Mouse (Mus musculus): Measurements from ENCODE around the gene Angptl1. TPM values are rescaled to one million over a fixed set of nuclear protein-coding genes. Genes with fewer than 3 reads are reported as not detected.

The Angptl1 gene
- polyA plus RNA-seq, 1 experiment from 2014 or later: 3.8 TPM

DNA sequence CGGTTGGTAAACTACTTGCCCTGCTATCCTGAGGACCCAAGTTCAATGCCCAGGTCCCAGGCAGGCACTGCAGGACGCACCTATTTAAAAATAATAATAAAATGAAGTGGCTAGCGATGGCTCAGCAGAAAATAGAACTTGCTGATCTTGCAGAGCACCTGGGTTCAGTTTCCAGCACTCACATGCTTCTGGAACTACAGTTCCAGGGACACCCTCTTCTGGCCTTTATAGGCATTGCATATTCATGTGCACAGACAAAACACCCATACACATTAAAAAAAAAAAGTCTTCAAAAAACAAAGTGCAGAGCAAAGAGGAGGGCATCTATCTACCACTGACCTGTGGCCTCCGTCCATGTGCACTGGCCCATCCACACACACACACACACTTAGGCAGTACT lies 53.2 kb downstream of the Angptl1 start:
- Histone ChIP-seq H3K27ac (ENCODE audit: low read length) (no peak overlapping the region), H3K4me2 (ENCODE audit: low read depth, low read length) (no peak overlapping the region), H3K9ac (ENCODE audit: low read length) (no peak overlapping the region), H3K9me3 (replicated peaks; ENCODE audit: control insufficient read depth, low read length) (no peaks in the 10 kb centered on the region), H3K4me3 (ENCODE audit: low read length) (no peak overlapping the region), H3K27me3 (ENCODE audit: control insufficient read depth, insufficient read depth, low read length) (no peaks in the 10 kb centered on the region), H3K4me1 (ENCODE audit: control insufficient read depth, insufficient read depth, low read length) (peaks cover 6% of the 10 kb centered on the region), H3K36me3 (ENCODE audit: control insufficient read depth, insufficient read depth) (peaks cover 11% of the 10 kb centered on the region; the same call in 1 of the 2 replicates)
- no peak for ATAC-seq (replicated peaks; ENCODE audit: extremely low read depth, insufficient read depth, low FRiP score)
- WGBS: 96% methylated on average over 4 of the region's 4 CpGs

DNA sequence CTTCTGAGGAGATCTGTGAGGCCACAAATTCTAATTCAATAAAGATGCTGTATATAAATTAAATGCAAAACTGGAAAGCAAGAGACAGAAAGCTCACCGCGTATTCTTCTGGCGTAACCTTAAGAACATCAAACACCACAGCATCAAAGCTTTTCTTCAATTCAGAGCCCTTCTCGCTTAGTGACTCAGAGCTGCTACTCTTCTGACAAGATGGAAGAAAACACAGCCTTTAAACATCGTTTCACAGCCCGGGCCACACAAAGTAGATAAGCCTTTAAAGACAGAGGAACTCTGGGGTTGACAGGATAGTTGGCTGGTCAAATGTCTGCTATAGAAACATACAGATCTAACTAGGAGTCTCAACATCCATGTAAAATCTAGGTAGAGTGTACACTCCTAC lies 63.3 kb downstream of the Angptl1 start:
- 77% methylated on average over 6 of the region's 6 CpGs for WGBS
- Histone ChIP-seq H3K4me2 (ENCODE audit: low read depth, low read length) (no peak overlapping the region), H3K9me3 (replicated peaks; ENCODE audit: control insufficient read depth, low read length) (no peaks in the 10 kb centered on the region), H3K27me3 (ENCODE audit: control insufficient read depth, insufficient read depth, low read length) (no peaks in the 10 kb centered on the region), H3K4me1 (ENCODE audit: control insufficient read depth, insufficient read depth, low read length) (no peaks in the 10 kb centered on the region), H3K36me3 (ENCODE audit: control insufficient read depth, insufficient read depth) (peaks cover 14% of the 10 kb centered on the region), H3K4me3 (ENCODE audit: low read length) (no peak overlapping the region), H3K9ac (ENCODE audit: low read length) (no peak overlapping the region), H3K27ac (ENCODE audit: low read length) (no peak overlapping the region)
- no peak for ATAC-seq (replicated peaks; ENCODE audit: extremely low read depth, insufficient read depth, low FRiP score)

DNA sequence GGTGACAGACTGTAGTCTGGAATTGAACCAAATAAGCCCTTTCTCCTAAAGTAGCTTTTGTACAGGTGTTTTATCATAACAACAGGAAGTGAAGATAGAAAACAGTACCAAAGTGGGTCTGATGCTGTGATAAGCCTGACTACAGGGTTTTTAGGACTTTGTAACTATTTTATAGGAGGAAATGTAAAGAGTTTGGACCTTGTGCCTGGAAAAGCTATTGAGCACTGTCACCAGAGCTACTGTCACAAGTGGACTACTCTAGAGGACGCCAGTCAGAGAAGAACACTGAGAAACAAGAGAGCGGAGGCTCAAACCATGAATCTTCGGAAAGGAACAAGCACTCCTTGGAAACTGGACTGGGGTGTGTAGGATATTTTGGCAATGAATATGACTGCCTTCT lies 65.5 kb downstream of the Angptl1 start:
- Histone ChIP-seq H3K9ac (ENCODE audit: low read length) (no peak overlapping the region), H3K4me2 (ENCODE audit: low read depth, low read length) (no peak overlapping the region), H3K36me3 (ENCODE audit: control insufficient read depth, insufficient read depth) (peaks cover 14% of the 10 kb centered on the region), H3K4me1 (ENCODE audit: control insufficient read depth, insufficient read depth, low read length) (no peaks in the 10 kb centered on the region), H3K4me3 (ENCODE audit: low read length) (no peak overlapping the region), H3K27me3 (ENCODE audit: control insufficient read depth, insufficient read depth, low read length) (no peaks in the 10 kb centered on the region), H3K9me3 (replicated peaks; ENCODE audit: control insufficient read depth, low read length) (no peaks in the 10 kb centered on the region), H3K27ac (ENCODE audit: low read length) (no peak overlapping the region)
- WGBS: 90% methylated on average over 3 of the region's 3 CpGs
- no peak for ATAC-seq (replicated peaks; ENCODE audit: extremely low read depth, insufficient read depth, low FRiP score)

DNA sequence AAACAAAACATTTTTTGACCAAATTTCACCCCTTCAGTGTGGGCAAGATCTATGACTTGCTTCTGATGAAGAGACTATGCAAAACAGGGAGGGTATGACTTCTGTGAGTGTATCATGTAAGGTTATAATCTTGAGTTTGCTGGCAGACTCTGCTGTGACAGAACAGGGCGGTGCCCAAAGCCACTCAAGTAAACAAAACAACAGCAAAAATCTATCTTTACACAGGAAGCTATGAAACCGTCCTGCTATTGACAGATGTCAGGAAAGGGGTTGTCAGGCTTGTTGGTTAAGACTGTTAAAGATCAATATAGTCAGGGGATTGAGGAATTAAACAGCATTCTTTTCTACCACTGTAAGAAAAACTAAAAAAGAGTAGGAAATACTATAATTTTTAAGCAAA lies 67.3 kb downstream of the Angptl1 start:
- no peaks in the 10 kb centered on the region for H3K4me1 ChIP-seq (ENCODE audit: control insufficient read depth, insufficient read depth, low read length)
- H3K9ac ChIP-seq (ENCODE audit: low read length): no peak overlapping the region
- no peak overlapping the region for H3K4me3 ChIP-seq (ENCODE audit: low read length)
- H3K27ac ChIP-seq (ENCODE audit: low read length): no peak overlapping the region
- WGBS: 81% methylated on average over 2 of the region's 2 CpGs
- no peak for ATAC-seq (replicated peaks; ENCODE audit: extremely low read depth, insufficient read depth, low FRiP score)
- H3K27me3 ChIP-seq (ENCODE audit: control insufficient read depth, insufficient read depth, low read length): no peaks in the 10 kb centered on the region
- H3K36me3 ChIP-seq (ENCODE audit: control insufficient read depth, insufficient read depth): peaks cover 8% of the 10 kb centered on the region
- H3K4me2 ChIP-seq (ENCODE audit: low read depth, low read length): no peak overlapping the region
- H3K9me3 ChIP-seq (replicated peaks; ENCODE audit: control insufficient read depth, low read length): no peaks in the 10 kb centered on the region

DNA sequence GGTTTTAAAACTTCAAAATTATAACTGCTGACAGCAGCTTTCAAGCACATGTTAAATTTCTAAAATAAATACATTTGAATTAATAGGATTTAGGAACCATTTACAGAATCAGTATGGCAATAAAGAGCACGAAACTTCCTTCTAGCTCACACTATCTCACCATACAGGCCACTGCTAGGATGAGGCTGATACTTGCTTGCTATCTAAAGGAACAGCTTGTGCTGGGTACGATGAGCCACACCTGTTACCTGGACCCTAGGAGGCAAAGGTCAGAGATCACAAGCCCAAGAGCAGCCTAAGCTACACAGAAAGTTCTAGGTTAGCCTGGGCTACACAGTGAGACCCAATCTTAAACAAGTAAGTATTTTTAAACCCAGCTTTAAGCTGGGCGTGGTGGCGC lies 70.9 kb downstream of the Angptl1 start:
- no peak overlapping the region for H3K9ac ChIP-seq (ENCODE audit: low read length)
- no peak overlapping the region for H3K4me3 ChIP-seq (ENCODE audit: low read length)
- H3K4me2 ChIP-seq (ENCODE audit: low read depth, low read length): no peak overlapping the region
- no peak for ATAC-seq (replicated peaks; ENCODE audit: extremely low read depth, insufficient read depth, low FRiP score)
- no peaks in the 10 kb centered on the region for H3K4me1 ChIP-seq (ENCODE audit: control insufficient read depth, insufficient read depth, low read length)
- no peaks in the 10 kb centered on the region for H3K9me3 ChIP-seq (replicated peaks; ENCODE audit: control insufficient read depth, low read length)
- no peaks in the 10 kb centered on the region for H3K27me3 ChIP-seq (ENCODE audit: control insufficient read depth, insufficient read depth, low read length)
- H3K36me3 ChIP-seq (ENCODE audit: control insufficient read depth, insufficient read depth): peaks cover 8% of the 10 kb centered on the region
- WGBS: 94% methylated on average over 4 of the region's 4 CpGs
- no peak overlapping the region for H3K27ac ChIP-seq (ENCODE audit: low read length)

DNA sequence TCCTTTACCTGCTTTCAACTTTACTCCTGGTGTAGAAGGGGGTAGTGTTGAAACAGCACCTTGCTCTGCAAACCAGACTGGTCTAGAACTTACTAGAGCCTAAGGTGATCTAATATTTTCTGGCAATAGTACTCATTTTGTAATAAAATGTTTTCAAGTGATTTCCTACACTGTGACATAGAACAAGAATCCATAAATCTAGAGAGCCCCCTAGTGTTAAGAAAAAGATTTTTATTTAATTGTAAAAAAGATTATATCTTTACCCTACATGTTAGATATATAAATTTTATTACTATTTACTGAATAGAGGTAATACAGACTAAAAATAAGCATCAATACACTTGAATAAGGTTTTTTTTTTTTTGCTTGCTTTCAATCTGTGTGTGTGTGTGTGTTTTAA lies 71.5 kb downstream of the Angptl1 start:
- Histone ChIP-seq H3K4me1 (ENCODE audit: control insufficient read depth, insufficient read depth, low read length) (no peaks in the 10 kb centered on the region), H3K9me3 (replicated peaks; ENCODE audit: control insufficient read depth, low read length) (no peaks in the 10 kb centered on the region), H3K27ac (ENCODE audit: low read length) (no peak overlapping the region), H3K9ac (ENCODE audit: low read length) (no peak overlapping the region), H3K27me3 (ENCODE audit: control insufficient read depth, insufficient read depth, low read length) (no peaks in the 10 kb centered on the region), H3K36me3 (ENCODE audit: control insufficient read depth, insufficient read depth) (peaks cover 8% of the 10 kb centered on the region), H3K4me2 (ENCODE audit: low read depth, low read length) (no peak overlapping the region), H3K4me3 (ENCODE audit: low read length) (no peak overlapping the region)
- ATAC-seq (replicated peaks; ENCODE audit: extremely low read depth, insufficient read depth, low FRiP score): no peak

Other genes starting within 250 kb of the Angptl1 start
- 8.5 and 9.0 TPM in 2 replicates for gene Tor3a, start 164.2 kb upstream of the Angptl1 start, polyA plus RNA-seq (2015; fragmentation: Nextera tagmentation; extraction: Ambion mirVana)
- 23.1 and 25.3 TPM in 2 replicates for gene Fam20b, start 119.5 kb upstream of the Angptl1 start, polyA plus RNA-seq (2015; fragmentation: Nextera tagmentation; extraction: Ambion mirVana)
- 58.2 and 58.4 TPM in 2 replicates for gene Ralgps2, start 101.1 kb downstream of the Angptl1 start, polyA plus RNA-seq (2015; fragmentation: Nextera tagmentation; extraction: Ambion mirVana)